Mouse (Mus musculus): ENCODE measurements around the gene Il24. TPM values are rescaled to one million over a fixed set of nuclear protein-coding genes. Genes with fewer than 3 reads are reported as not detected.

The Il24 gene
- polyA plus RNA-seq, 1 experiment from 2014 or later, result not detected

- no peak for DNase-seq (ENCODE audit: extremely low spot score, low spot score)
Observed at GRCm38 (mm10) chr1:130841621-130842020, 45.6 kb downstream of the Il24 start.

GRCm38 (mm10) chr1:130840599-130841379, 46.5 kb downstream of the Il24 start:
- WGBS, result 85% methylated on average over 8 of the region's 8 CpGs
- H3K36me3 ChIP-seq (replicated peaks), result no peaks in the 10 kb centered on the region
- no peak overlapping the region for H3K27ac ChIP-seq
- no peaks in the 10 kb centered on the region for H3K4me1 ChIP-seq
- H3K27me3 ChIP-seq (ENCODE audit: poor library complexity, severe bottlenecking), result no peaks in the 10 kb centered on the region
- no peak for DNase-seq (ENCODE audit: extremely low spot score, low spot score)
- no peak overlapping the region for H3K4me3 ChIP-seq
- H3K9me3 ChIP-seq, result no peaks in the 10 kb centered on the region

More at GRCm38 (mm10) chr1:130841621-130842020, 45.6 kb downstream of the Il24 start:
- Histone ChIP-seq H3K4me1 (no peaks in the 10 kb centered on the region), H3K27ac (no peak overlapping the region), H3K36me3 (replicated peaks) (no peaks in the 10 kb centered on the region), H3K9me3 (no peaks in the 10 kb centered on the region), H3K27me3 (ENCODE audit: poor library complexity, severe bottlenecking) (no peaks in the 10 kb centered on the region), H3K4me3 (no peak overlapping the region)
- WGBS, result 92% methylated on average over 7 of the region's 7 CpGs

- DNase-seq (ENCODE audit: extremely low spot score, low spot score), result no peak
- H3K9me3 ChIP-seq, result no peaks in the 10 kb centered on the region
- no peaks in the 10 kb centered on the region for H3K36me3 ChIP-seq (replicated peaks)
- WGBS, result 58% methylated on average over 6 of the region's 6 CpGs
- H3K27me3 ChIP-seq (ENCODE audit: poor library complexity, severe bottlenecking), result no peaks in the 10 kb centered on the region
- no peak overlapping the region for H3K27ac ChIP-seq
- no peak overlapping the region for H3K4me3 ChIP-seq
- no peaks in the 10 kb centered on the region for H3K4me1 ChIP-seq
Observed at GRCm38 (mm10) chr1:130838288-130838687, 49.0 kb downstream of the Il24 start.

- Histone ChIP-seq H3K4me3 (no peak overlapping the region), H3K27me3 (ENCODE audit: poor library complexity, severe bottlenecking) (no peaks in the 10 kb centered on the region), H3K9me3 (no peaks in the 10 kb centered on the region), H3K27ac (no peak overlapping the region), H3K36me3 (replicated peaks) (no peaks in the 10 kb centered on the region), H3K4me1 (no peaks in the 10 kb centered on the region)
- DNase-seq (ENCODE audit: extremely low spot score, low spot score), result no peak
- WGBS, result 91% methylated on average over 6 of the region's 6 CpGs
Observed at GRCm38 (mm10) chr1:130835161-130835936, 51.9 kb downstream of the Il24 start.

GRCm38 (mm10) chr1:130832230-130833149, 54.8 kb downstream of the Il24 start:
- Histone ChIP-seq H3K27ac (no peak overlapping the region), H3K4me3 (no peak overlapping the region), H3K9me3 (no peaks in the 10 kb centered on the region), H3K4me1 (no peaks in the 10 kb centered on the region), H3K27me3 (ENCODE audit: poor library complexity, severe bottlenecking) (no peaks in the 10 kb centered on the region), H3K36me3 (replicated peaks) (no peaks in the 10 kb centered on the region)
- DNase-seq (ENCODE audit: extremely low spot score, low spot score), result no peak
- 84% methylated on average over 5 of the region's 5 CpGs for WGBS

Other genes starting within 250 kb of the Il24 start
- gene C4bp, start 225.8 kb downstream of the Il24 start, polyA plus RNA-seq (2016; fragmentation: Nextera tagmentation; extraction: Ambion mirVana), result not detected in 2 replicates
- gene Gm29427, start 171.7 kb downstream of the Il24 start, polyA plus RNA-seq (2016; fragmentation: Nextera tagmentation; extraction: Ambion mirVana), result not detected in 2 replicates
- gene Yod1, start 170.1 kb downstream of the Il24 start, polyA plus RNA-seq (2016; fragmentation: Nextera tagmentation; extraction: Ambion mirVana), result 10.6 and 11.5 TPM in 2 replicates
- 4.5 and 5.7 TPM in 2 replicates for gene Pfkfb2, start 158.2 kb downstream of the Il24 start, polyA plus RNA-seq (2016; fragmentation: Nextera tagmentation; extraction: Ambion mirVana)
- gene AA986860, start 155.5 kb downstream of the Il24 start, polyA plus RNA-seq (2016; fragmentation: Nextera tagmentation; extraction: Ambion mirVana), result 0.42 and 0.64 TPM in 2 replicates
- not detected in 2 replicates for gene Fcamr, start 86.6 kb downstream of the Il24 start, polyA plus RNA-seq (2016; fragmentation: Nextera tagmentation; extraction: Ambion mirVana)
- gene Pigr, start 60.8 kb downstream of the Il24 start, polyA plus RNA-seq (2016; fragmentation: Nextera tagmentation; extraction: Ambion mirVana), result not detected in 2 replicates
- gene Fcmr, start 21.8 kb downstream of the Il24 start, polyA plus RNA-seq (2016; fragmentation: Nextera tagmentation; extraction: Ambion mirVana), result not detected in 2 replicates
- gene Il20, start 24.0 kb upstream of the Il24 start, polyA plus RNA-seq (2016; fragmentation: Nextera tagmentation; extraction: Ambion mirVana), result not detected in 2 replicates
- gene Il19, start 52.7 kb upstream of the Il24 start, polyA plus RNA-seq (2016; fragmentation: Nextera tagmentation; extraction: Ambion mirVana), result not detected in 2 replicates
- gene Il10, start 132.4 kb upstream of the Il24 start, polyA plus RNA-seq (2016; fragmentation: Nextera tagmentation; extraction: Ambion mirVana), result not detected in 2 replicates
- 41.1 and 41.3 TPM in 2 replicates for gene Mapkapk2, start 210.4 kb upstream of the Il24 start, polyA plus RNA-seq (2016; fragmentation: Nextera tagmentation; extraction: Ambion mirVana)